Mouse (Mus musculus): Measurements from ENCODE around the gene Disc1.

GRCm38 (mm10) chr8:125184452-125184817, 130.4 kb downstream of the Disc1 start:
- TF ChIP-seq CTCF (IDR thresholded peaks at IDR 0.05; ENCODE audit: low read depth): no peak
- TF ChIP-seq EP300 (IDR thresholded peaks at IDR 0.05; ENCODE audit: low read depth): no peak
